9 mouse cellular contexts compared by ENCODE assay signal in genomic region chr3:96636448-96636847, GRCm38 (mm10). TPM values are rescaled to one million over a fixed set of nuclear protein-coding genes. Genes with fewer than 3 reads are reported as not detected.
DNase-seq lines count a peak whose midpoint lies in the region; ATAC-seq and TF ChIP-seq lines count a peak whose summit lies in the region.
"Had no signal": no experiment of that assay in that cellular context is flagged by ENCODE, and none has a peak within 500 bp of the region (broad histone marks: within the 10 kb centered on the region; RNA-seq: fewer than 3 reads in every experiment).

No protein-coding gene starts in this region.

- WGBS in neural tube, embryonic 11.5 days = 77% methylated on average over 11 of the region's 11 CpGs
- 65% methylated on average over 11 of the region's 11 CpGs for whole genome bisulfite sequencing in olfactory bulb, adult 2 months

- no peaks in the 10 kb centered on the region for H3K27me3 ChIP-seq in neural tube, embryonic 11.5 days (ENCODE audit: control insufficient read depth, insufficient read depth, low read length)

- TF ChIP-seq POLR2A in olfactory bulb, adult 2 months (IDR thresholded peaks at IDR 0.05; ENCODE audit: insufficient read depth, low read depth, low read length) = no peak

- TF ChIP-seq CTCF in olfactory bulb, adult 2 months (IDR thresholded peaks at IDR 0.05; ENCODE audit: insufficient read depth, low read depth, low read length) = no peak

- peaks cover 4% of the 10 kb centered on the region for H3K4me1 ChIP-seq in neural tube, embryonic 11.5 days (ENCODE audit: control insufficient read depth, insufficient read depth, low read length)
- peaks cover 8% of the 10 kb centered on the region for H3K4me1 ChIP-seq in olfactory bulb, adult 2 months (ENCODE audit: control insufficient read depth, insufficient read depth, low read length)

- H3K4me2 ChIP-seq in neural tube, embryonic 11.5 days (ENCODE audit: low read depth) = peak overlapping the region; percentile 70

- DNase-seq in adrenal gland, postnatal 14 days = peak; percentile 13
- no peak for DNase-seq in adrenal gland, postnatal 4 days (ENCODE audit: low spot score in 2 of 2)
- no peak for DNase-seq in neural tube, embryonic 11.5 days (ENCODE audit: low spot score)
- no peak for DNase-seq in neural tube, embryonic 10.5 days (ENCODE audit: extremely low spot score, low spot score)
- peak; percentile 7 for DNase-seq in kidney, postnatal 14 days
- no peak for DNase-seq in embryo, embryonic 10 days (ENCODE audit: low spot score)
- DNase-seq in urinary bladder, postnatal 14 days (ENCODE audit: low spot score) = no peak

- 0 out of 2 replicates have a peak, but pooled peaks cover 2% of the 10 kb centered on the region for H3K36me3 ChIP-seq in neural tube, embryonic 11.5 days (ENCODE audit: control insufficient read depth, insufficient read depth, low read length)

- peak overlapping the region; percentile 90; the same call in 1 of the 2 replicates for H3K4me3 ChIP-seq in neural tube, embryonic 11.5 days (ENCODE audit: low read depth, low read length)
- peak overlapping the region; percentile 4; the same call in 1 of the 2 replicates for H3K4me3 ChIP-seq in olfactory bulb, adult 2 months (ENCODE audit: insufficient read depth, low read depth, low read length)

- no peak overlapping the region for H3K27ac ChIP-seq in neural tube, embryonic 11.5 days (ENCODE audit: low read depth, low read length)
- no peak overlapping the region for H3K27ac ChIP-seq in olfactory bulb, adult 2 months (ENCODE audit: insufficient read depth, low read depth, low read length)

- no peak for ATAC-seq in neural tube, embryonic 11.5 days (ENCODE audit: insufficient read depth, low FRiP score, low TSS enrichment)

- H3K9ac ChIP-seq in neural tube, embryonic 11.5 days (ENCODE audit: low read length) = no peak overlapping the region; the same call in 1 of the 2 replicates

- H3K9me3 ChIP-seq in neural tube, embryonic 11.5 days (ENCODE audit: control insufficient read depth, low read length) = no peaks in the 10 kb centered on the region

RNA-seq across cellular contexts. Expression of gene Gm42957, which starts 1.2 kb away (rescaled TPM):
- 0.19 and 0.34 TPM in 2 replicates for total RNA-seq in adrenal gland, postnatal 14 days (2021)
- under 1 TPM; 0.23 to 0.25 TPM for total RNA-seq in adrenal gland, postnatal 4 days (2021)
- not detected in 2 replicates for polyA plus RNA-seq in neural tube, embryonic 11.5 days (2014; fragmentation: Nextera tagmentation; extraction: Ambion mirVana)
- polyA plus RNA-seq in olfactory bulb, adult 2 months (2012; ENCODE audit: insufficient read depth, insufficient read length, low replicate concordance, missing spikeins) = not detected in 2 replicates
- total RNA-seq: common myeloid progenitor, adult 5-6 weeks had no signal

RNA-seq across cellular contexts. Expression of gene Pex11b, which starts 1.3 kb away (rescaled TPM):
- 43.6 and 45.6 TPM in 2 replicates for total RNA-seq in adrenal gland, postnatal 14 days (2021)
- 10 to 100 TPM; 53.7 to 61.7 TPM for total RNA-seq in adrenal gland, postnatal 4 days (2021)
- polyA plus RNA-seq in neural tube, embryonic 11.5 days (2014; fragmentation: Nextera tagmentation; extraction: Ambion mirVana) = 40.5 and 45.9 TPM in 2 replicates
- not detected in 2 replicates for polyA plus RNA-seq in olfactory bulb, adult 2 months (2012; ENCODE audit: insufficient read depth, insufficient read length, low replicate concordance, missing spikeins)

RNA-seq across cellular contexts. Expression of gene Rbm8a, which starts 6.7 kb away (rescaled TPM):
- total RNA-seq in adrenal gland, postnatal 14 days (2021) = 95.0 and 98.6 TPM in 2 replicates
- 10 to 100 TPM; 84.0 to 93.4 TPM for total RNA-seq in adrenal gland, postnatal 4 days (2021)
- 187 and 188 TPM in 2 replicates for polyA plus RNA-seq in neural tube, embryonic 11.5 days (2014; fragmentation: Nextera tagmentation; extraction: Ambion mirVana)
- not detected in 2 replicates for polyA plus RNA-seq in olfactory bulb, adult 2 months (2012; ENCODE audit: insufficient read depth, insufficient read length, low replicate concordance, missing spikeins)

RNA-seq across cellular contexts. Expression of gene Itga10, which starts 8.9 kb away (rescaled TPM):
- total RNA-seq in adrenal gland, postnatal 14 days (2021) = 1.6 and 2.6 TPM in 2 replicates
- 1 to 10 TPM; 2.4 TPM for total RNA-seq in adrenal gland, postnatal 4 days (2021)
- polyA plus RNA-seq in neural tube, embryonic 11.5 days (2014; fragmentation: Nextera tagmentation; extraction: Ambion mirVana) = 0.72 and 0.86 TPM in 2 replicates
- polyA plus RNA-seq in olfactory bulb, adult 2 months (2012; ENCODE audit: insufficient read depth, insufficient read length, low replicate concordance, missing spikeins) = not detected in 2 replicates

RNA-seq across cellular contexts. Expression of gene Ankrd35, which starts 33.5 kb away (rescaled TPM):
- total RNA-seq in adrenal gland, postnatal 14 days (2021) = 1.7 and 2.9 TPM in 2 replicates
- total RNA-seq in adrenal gland, postnatal 4 days (2021) = 1 to 10 TPM; 2.7 to 3.3 TPM
- 0.11 and 0.16 TPM in 2 replicates for polyA plus RNA-seq in neural tube, embryonic 11.5 days (2014; fragmentation: Nextera tagmentation; extraction: Ambion mirVana)
- not detected in 2 replicates for polyA plus RNA-seq in olfactory bulb, adult 2 months (2012; ENCODE audit: insufficient read depth, insufficient read length, low replicate concordance, missing spikeins)
- total RNA-seq: common myeloid progenitor, adult 5-6 weeks had no signal

Comparison
In these comparisons a context has a peak if more than half of its experiments do, and no peak if none do; other contexts are left out.
1. DNase-seq: peak in adrenal gland, postnatal 14 days (single experiment) and kidney, postnatal 14 days (single experiment); none in adrenal gland, postnatal 4 days (0 of 2), neural tube, embryonic 11.5 days (single experiment), neural tube, embryonic 10.5 days (single experiment), embryo, embryonic 10 days (single experiment) and urinary bladder, postnatal 14 days (single experiment).